Mouse (Mus musculus) urinary bladder, postnatal 14 days (tissue): ENCODE measurements at regions not wholly inside any gene's neighbourhood (a gene's known extent, or its start where the extent isn't known, plus 50 kb on each side); places are given as distances from the start of the nearest gene placed in this dataset.
A peak's percentile ranks its signal among the peaks of the same experiment; 100 is the strongest.

Source experiments
- DNase-seq: peaks from one replicate; pipeline ENCODE4 v3.0.0; 2021; ENCODE audit warnings: low spot score

DNA sequence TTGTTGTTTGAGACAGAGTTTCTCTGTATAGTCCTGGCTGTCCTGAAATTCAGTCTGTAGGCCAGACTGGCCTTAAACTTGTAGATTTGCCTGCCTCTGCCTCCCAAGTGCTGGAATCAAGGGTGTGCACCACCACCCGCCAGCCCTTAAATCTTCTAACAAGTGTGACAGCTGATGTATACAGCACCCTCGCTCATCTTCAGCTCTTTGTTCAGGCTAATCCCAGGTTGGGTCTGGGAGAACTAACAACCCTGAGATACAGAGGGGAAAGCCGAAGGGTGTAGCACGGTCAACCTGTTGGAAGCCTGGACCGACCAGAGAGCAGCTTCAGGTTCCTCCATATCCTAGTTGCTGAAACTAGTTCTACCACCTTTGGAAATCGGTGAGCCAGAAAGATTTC lies 99.0 kb downstream of the Tmem30b start:
- no peak for DNase-seq

DNA sequence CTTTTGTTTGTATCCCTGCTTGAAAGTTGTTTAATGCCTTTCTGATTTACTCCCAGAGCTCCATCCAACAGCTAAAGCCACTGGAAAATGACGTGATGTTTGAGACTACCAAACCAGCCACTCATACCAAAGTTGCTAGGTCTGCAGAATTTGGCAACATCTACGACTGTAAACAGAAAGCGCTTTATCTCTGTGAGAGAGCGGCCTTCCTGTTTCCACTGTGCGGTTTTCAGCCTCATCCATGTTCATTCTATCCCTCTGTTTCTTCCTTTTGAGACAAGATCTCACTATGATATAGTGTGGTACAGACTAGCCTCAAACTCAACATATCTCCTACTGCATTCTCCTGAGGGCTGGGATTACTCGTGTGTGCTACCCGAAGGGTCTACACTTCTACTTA lies 100.0 kb downstream of the Tmem30b start:
- DNase-seq, result no peak

DNA sequence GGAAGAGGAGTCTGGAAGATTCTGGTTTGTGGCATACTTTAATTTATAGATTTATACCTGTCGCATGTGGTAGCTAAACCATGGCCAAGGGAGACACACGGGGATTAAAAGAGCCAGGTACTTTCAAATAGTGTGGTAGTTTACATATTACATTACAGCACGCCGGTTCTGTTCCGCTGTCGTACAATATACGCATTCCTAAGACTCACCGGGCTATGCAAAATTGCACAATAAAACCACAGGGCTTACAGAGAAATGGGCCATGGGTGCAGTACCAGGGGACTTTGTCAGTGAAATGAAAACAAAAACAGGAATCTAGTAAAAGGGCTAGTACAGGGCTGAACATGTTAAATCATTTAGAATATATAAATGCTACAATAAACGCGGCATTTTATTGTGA lies 100.6 kb downstream of the Tmem30b start:
- no peak for DNase-seq

- DNase-seq, result no peak
Observed at GRCm38 (mm10) chr12:73445128-73445527, 101.1 kb downstream of the Tmem30b start.

- DNase-seq, result peak; percentile 36
Observed at GRCm38 (mm10) chr12:73441326-73441725, 104.9 kb downstream of the Tmem30b start.

DNA sequence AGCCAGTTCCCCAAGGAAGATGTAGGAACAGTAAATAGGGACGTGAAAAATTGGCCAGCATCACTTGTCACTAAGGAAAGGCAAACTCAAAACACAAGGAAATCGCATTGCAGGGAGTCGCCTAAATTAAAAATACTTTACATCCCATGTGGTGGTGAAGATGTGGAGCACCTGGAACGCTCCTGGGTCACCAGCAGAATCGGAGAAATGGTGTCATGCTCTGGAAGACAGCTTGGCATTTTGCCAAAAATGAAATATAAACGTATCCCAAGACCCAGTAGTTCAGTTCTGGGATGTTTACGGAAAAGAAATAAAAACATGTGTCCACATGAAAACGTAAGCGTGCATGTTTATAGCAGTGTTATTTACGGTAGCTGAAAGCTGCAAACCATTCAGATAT lies 111.5 kb downstream of the Tmem30b start:
- DNase-seq, result no peak

- DNase-seq, result no peak
Observed at GRCm38 (mm10) chr12:73432546-73432945, 113.6 kb downstream of the Tmem30b start.

GRCm38 (mm10) chr12:73428171-73428570 lies 118.0 kb downstream of the Tmem30b start:
- no peak for DNase-seq

DNA sequence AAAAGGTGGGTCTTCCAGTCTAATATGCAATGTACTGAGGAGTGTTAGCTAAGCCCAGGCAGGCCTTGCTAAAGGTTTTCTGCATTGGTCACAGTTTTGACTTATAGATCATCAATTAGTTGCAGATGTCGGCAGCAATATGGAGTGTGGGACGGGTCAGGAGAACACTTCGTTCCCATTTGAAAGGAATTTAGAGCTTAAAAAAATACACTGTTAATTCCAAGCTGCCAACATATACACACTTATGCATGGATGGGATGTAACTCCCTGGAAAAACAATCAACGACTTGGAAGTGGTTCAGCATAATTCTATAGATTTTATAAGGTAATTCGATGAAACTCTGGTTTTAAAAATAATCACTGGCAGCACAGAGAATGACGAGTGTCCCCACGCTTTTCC lies 121.4 kb downstream of the Tmem30b start:
- no peak for DNase-seq

DNA sequence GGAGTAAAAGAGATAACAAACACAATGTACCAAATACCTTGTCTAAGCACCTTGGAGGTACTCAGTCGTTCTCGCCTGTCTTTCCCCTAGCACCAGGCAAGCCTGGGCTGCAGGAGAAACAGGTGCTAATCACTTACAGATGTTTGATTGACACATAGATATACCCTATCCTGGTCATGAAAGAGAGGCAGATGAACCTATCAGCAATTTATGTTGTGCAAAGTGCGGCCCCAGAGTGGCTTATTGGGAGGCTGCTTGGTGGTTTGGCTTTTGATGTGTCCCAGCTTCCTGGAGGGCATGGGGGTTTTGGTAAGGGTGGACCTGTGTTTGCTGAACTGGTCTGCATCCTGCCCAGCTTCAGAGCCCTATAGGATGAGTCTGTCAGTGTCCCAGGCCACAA lies 129.1 kb downstream of the Tmem30b start:
- DNase-seq, result no peak

DNA sequence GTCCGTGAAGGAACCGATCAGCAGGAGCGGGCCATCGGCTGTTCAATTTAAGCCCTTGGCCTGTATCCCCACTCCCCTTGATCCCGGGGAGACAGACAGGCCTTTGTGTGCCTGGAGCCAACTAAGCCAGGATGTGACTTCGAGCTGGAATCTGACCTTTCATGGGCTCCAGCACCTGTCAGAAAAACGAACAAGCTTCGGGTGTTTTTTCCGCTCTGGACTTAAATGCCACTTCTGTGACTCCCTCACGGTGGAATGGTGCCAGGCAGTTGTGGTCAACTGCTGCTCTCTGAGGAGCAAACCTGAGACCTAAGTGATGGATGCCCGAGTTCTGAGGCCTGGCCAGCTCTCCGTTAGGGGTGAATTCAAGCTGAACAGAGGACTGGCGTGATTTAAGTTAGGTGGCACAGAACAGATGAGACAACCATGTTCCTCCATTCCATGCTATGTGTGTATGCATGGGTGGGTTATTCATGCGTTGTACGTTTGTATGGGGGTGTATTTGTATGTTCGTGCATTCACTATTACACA lies 129.8 kb downstream of the Tmem30b start:
- DNase-seq, result no peak

DNA sequence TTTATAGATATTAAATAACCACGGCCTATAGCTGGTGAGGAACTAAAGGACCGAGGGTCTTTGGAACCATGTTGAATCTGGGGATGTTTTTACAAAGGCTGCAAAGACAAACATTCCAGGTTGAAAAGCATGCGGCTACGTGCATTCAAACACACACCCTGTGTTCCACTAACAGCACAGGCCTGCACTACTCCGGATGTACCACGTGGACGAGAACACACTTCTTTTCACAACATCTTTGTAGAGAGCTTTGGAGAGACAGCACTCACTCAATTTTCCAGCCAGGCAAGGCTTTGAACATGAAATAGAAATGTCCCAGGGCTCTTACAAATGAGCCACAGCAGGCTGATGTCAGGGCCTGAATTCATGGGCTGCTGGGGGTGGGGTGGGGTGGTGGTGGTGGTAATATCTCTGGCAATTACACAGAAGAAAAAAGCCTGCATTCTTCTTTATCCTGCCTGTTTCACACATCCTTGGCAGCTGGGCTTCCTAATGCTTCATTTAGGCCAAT lies 129.3 kb downstream of the Slc38a6 start:
- no peak for DNase-seq

DNA sequence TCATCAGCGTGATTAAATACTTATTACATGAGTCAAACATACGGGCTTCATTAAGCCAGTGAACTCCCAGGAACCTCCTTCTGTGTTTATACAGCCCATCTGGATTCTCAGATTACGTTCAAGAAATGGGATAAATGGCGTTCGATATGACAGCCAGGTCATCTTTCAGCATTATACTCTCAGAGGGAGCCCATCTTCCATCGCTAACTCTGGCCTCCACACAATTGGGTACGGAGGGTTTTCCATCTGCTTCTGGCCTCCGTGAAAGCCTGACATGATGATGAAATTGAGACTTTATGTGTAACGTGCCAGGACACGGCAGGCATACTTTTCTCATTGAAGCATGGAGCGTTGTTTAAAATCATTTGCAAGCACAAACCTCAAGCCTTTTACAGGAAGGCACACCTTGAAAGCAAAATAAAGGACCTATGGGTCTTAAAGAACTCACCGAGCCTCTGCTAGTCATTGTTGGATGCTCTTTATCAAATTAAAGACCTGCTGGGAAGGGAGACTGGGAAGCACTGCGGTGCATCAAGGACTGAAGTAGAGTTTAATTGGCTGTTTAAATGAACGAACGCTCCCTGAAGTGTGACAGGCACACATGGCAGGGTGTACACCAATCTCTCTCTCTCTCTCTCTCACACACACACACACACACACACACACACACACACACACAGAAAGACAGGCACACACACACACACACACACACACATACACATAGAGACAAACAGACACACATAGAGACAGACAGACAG lies 127.0 kb downstream of the Slc38a6 start:
- no peak for DNase-seq

DNA sequence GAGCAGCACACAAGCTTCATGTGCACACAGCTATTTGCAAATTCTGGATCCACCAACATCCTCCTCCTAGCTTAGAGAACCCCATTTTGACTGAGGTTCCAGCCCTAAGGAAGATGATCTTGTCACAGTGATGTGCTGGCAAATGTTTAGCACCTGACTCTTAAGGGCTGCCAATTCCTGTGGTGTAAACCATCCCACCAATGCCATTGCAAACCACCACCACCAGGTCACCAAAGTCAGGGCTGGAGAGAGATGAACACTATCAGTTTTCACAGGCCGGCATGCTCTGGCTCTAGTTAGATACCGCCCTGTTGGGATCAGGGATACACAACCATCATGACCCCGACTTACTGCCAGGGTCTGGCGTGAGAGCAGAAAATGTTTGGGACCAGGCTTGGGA lies 125.9 kb downstream of the Slc38a6 start:
- DNase-seq, result no peak

- peak; percentile 42 for DNase-seq
Observed at GRCm38 (mm10) chr12:73410924-73411323, 124.3 kb downstream of the Slc38a6 start.

DNA sequence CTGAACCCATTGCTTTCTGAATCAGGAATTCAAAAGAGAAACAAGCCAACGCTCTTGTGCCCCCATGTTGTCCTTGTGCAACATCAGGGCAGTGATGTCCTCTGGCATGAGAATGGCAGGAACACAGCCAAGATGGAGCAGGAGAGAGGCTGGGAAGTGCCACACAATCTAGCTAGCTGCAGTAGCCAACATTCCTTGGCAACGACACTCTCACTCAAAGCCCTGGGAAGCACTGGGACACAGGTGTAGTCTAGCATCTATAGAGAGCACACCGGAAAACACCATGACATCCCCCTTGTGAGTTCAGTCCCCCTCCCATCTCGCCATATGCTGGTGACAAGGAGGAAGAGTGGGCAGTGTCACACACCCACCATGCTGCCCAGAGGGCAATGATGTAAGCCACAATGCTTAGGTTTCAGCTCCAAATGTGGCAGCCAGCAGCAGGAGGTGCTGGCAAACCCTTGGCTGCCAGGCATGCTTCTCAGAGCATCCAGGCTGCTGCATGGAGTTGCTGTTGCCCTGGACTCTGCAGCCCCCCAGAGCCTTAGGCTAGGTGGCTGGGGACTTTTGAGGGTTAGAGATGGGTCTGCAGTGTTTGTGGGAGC lies 123.0 kb downstream of the Slc38a6 start:
- DNase-seq, result no peak

- DNase-seq, result no peak
Observed at GRCm38 (mm10) chr12:73408614-73409013, 122.0 kb downstream of the Slc38a6 start.

GRCm38 (mm10) chr12:73408165-73408564 lies 121.6 kb downstream of the Slc38a6 start:
- no peak for DNase-seq

- no peak for DNase-seq
Observed at GRCm38 (mm10) chr12:73406556-73407087, 120.0 kb downstream of the Slc38a6 start.

DNA sequence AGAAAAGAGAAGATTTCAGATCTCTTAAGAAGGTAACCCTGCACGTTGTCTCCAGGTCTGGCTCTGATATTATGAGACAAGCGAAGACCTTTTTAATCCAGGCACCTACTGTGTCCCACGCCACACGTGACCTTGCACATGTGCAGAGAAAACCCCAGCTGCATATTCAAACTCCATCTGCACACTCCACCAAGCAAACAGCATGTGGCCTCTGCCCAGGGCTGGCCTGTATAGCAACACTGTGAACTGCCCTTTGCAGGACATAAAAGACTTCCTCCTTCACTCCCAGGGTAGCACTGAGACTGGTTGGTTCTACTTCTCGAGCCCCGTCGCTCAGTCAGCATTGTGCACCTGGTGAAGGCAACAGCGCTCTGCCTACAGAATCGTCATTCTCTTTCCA lies 119.0 kb downstream of the Slc38a6 start:
- no peak for DNase-seq

DNA sequence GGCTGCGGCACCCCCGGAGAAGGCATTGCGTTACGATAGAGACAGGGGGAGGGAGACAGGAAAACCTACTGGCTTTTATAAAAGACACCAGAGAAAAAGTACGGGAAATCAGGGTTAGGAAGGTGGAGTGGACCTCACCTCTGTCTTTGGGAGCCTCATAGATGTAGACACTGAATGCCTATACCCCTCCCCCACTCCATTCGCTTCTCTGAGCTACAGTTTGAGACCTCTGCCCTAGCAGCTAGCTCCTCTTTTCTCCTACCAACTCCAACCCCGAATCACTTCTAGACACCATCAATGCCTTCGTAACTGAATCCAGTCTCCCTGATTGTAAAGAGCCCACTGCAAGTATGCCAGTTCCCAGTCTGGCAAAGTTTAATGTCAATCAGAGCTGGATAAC lies 118.5 kb downstream of the Slc38a6 start:
- DNase-seq, result no peak

- DNase-seq, result no peak
Observed at GRCm38 (mm10) chr12:73403906-73404474, 117.4 kb downstream of the Slc38a6 start.
